In the genomic region with DNA sequence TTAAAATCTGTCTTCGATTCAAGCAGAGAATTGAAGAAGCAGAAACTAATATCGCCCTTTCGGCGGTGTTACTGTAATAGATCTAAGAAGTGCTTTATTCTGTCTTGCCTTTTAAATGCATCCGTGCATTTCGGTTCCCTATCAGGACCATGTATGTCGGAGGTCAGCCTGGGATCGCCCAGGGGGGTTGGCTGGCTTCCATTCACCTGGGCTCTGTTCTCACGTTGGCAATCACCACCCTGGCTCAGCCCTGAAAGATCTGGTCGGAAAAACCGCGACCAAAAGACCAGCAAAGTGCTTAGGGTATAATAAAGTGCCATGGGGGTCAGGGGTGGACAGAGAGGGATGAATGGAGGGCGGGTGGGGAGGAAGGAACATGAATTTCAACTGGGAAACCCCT, we compare ENCODE assay signal across 9 mouse cellular contexts. TPM values are rescaled to one million over a fixed set of nuclear protein-coding genes. Genes with fewer than 3 reads are reported as not detected.
A peak's percentile ranks its signal among the peaks of the same experiment; 100 is the strongest.
DNase-seq lines count a peak whose midpoint lies in the region; ATAC-seq and TF ChIP-seq lines count a peak whose summit lies in the region.
"Had no signal": no experiment of that assay in that cellular context is flagged by ENCODE, and none has a peak within 500 bp of the region (broad histone marks: within the 10 kb centered on the region; RNA-seq: fewer than 3 reads in every experiment).

No protein-coding gene starts in this region.

- H3K9ac ChIP-seq in liver, embryonic 11.5 days (ENCODE audit: low read depth, low read length) = no peak overlapping the region
- no peak overlapping the region for H3K9ac ChIP-seq in intestine, postnatal 0 days (ENCODE audit: low read depth, low read length)
- peak overlapping the region; percentile 90 for H3K9ac ChIP-seq in midbrain, embryonic 14.5 days (replicated peaks; ENCODE audit: low read length)

- H3K4me3 ChIP-seq in liver, embryonic 11.5 days (ENCODE audit: low read depth, low read length) = peak overlapping the region; percentile 60
- peak overlapping the region; percentile 77 for H3K4me3 ChIP-seq in intestine, postnatal 0 days (ENCODE audit: low read depth, low read length)
- peak overlapping the region; percentile 81 for H3K4me3 ChIP-seq in midbrain, embryonic 14.5 days (replicated peaks; ENCODE audit: low read depth, low read length)

- H3K4me1 ChIP-seq in liver, embryonic 11.5 days (replicated peaks; ENCODE audit: control insufficient read depth, insufficient read depth, low read length) = 0 out of 2 replicates have a peak, but pooled peaks cover 2% of the 10 kb centered on the region
- no peaks in the 10 kb centered on the region for H3K4me1 ChIP-seq in intestine, postnatal 0 days (replicated peaks; ENCODE audit: control insufficient read depth, insufficient read depth, low read length)
- H3K4me1 ChIP-seq in midbrain, embryonic 14.5 days (ENCODE audit: control insufficient read depth, insufficient read depth, low read length) = peaks cover 4% of the 10 kb centered on the region; the same call in 1 of the 2 replicates

- no peak for TF ChIP-seq CTCF in intestine, postnatal 0 days (IDR thresholded peaks at IDR 0.05; ENCODE audit: low read depth)

- peak overlapping the region; percentile 87 for H3K4me2 ChIP-seq in liver, embryonic 11.5 days
- H3K4me2 ChIP-seq in intestine, postnatal 0 days (replicated peaks; ENCODE audit: low read depth) = peak overlapping the region; percentile 100
- H3K4me2 ChIP-seq in midbrain, embryonic 14.5 days (ENCODE audit: low read length) = peak overlapping the region; percentile 92

- H3K27ac ChIP-seq in liver, embryonic 11.5 days (ENCODE audit: low read depth, low read length) = no peak overlapping the region
- H3K27ac ChIP-seq in intestine, postnatal 0 days (ENCODE audit: low read depth, low read length) = no peak overlapping the region
- no peak overlapping the region; the same call in 1 of the 2 replicates for H3K27ac ChIP-seq in midbrain, embryonic 14.5 days (replicated peaks; ENCODE audit: low read depth, low read length)

- 17% methylated on average over 13 of the region's 13 CpGs for WGBS in liver, embryonic 11.5 days
- WGBS in intestine, postnatal 0 days = 24% methylated on average over 13 of the region's 13 CpGs
- WGBS in midbrain, embryonic 14.5 days = 16% methylated on average over 13 of the region's 13 CpGs

- H3K27me3 ChIP-seq in liver, embryonic 11.5 days (replicated peaks; ENCODE audit: control insufficient read depth, insufficient read depth, low read length) = peaks cover 36% of the 10 kb centered on the region
- H3K27me3 ChIP-seq in intestine, postnatal 0 days (replicated peaks; ENCODE audit: control insufficient read depth, insufficient read depth, low read length) = 0 out of 2 replicates have a peak, but pooled peaks cover 14% of the 10 kb centered on the region
- H3K27me3 ChIP-seq in midbrain, embryonic 14.5 days (ENCODE audit: control insufficient read depth, insufficient read depth, low read length) = no peaks in the 10 kb centered on the region

- no peak for DNase-seq in liver, embryonic 11.5 days (ENCODE audit: low spot score)
- DNase-seq in liver = no peak
- peak; percentile 20 for DNase-seq in embryo, embryonic 9.5 days (ENCODE audit: extremely low spot score)
- peak; percentile 44 for DNase-seq in midbrain, embryonic 14.5 days
- no peak for DNase-seq in ovary, postnatal 10 days (ENCODE audit: low spot score)
- no peak for DNase-seq in spleen, adult 12 weeks (ENCODE audit: low spot score)

- H3K9me3 ChIP-seq in liver, embryonic 11.5 days (ENCODE audit: control insufficient read depth, low read length) = no peaks in the 10 kb centered on the region
- no peaks in the 10 kb centered on the region for H3K9me3 ChIP-seq in intestine, postnatal 0 days (ENCODE audit: control insufficient read depth)
- H3K9me3 ChIP-seq in midbrain, embryonic 14.5 days (ENCODE audit: control insufficient read depth, low read length) = no peaks in the 10 kb centered on the region

- no peaks in the 10 kb centered on the region for H3K36me3 ChIP-seq in liver, embryonic 11.5 days (ENCODE audit: control insufficient read depth, insufficient read depth, low read length)
- no peaks in the 10 kb centered on the region for H3K36me3 ChIP-seq in intestine, postnatal 0 days (ENCODE audit: control insufficient read depth, insufficient read depth)
- H3K36me3 ChIP-seq in midbrain, embryonic 14.5 days (ENCODE audit: control insufficient read depth, insufficient read depth, low read length) = no peaks in the 10 kb centered on the region

- ATAC-seq in liver, embryonic 11.5 days (replicated peaks; ENCODE audit: low FRiP score) = no peak
- ATAC-seq in intestine, postnatal 0 days = no peak
- ATAC-seq in midbrain, embryonic 14.5 days (ENCODE audit: low FRiP score, low TSS enrichment) = peak; percentile 29; the same call in 1 of the 2 replicates
- ATAC-seq in megakaryocyte-erythroid progenitor cell, adult 5-6 weeks (replicated peaks; ENCODE audit: low FRiP score, low TSS enrichment, poor library complexity, severe bottlenecking) = no peak

RNA-seq across cellular contexts. Expression of a gene that starts 1.3 kb away (rescaled TPM):
- polyA plus RNA-seq in liver, embryonic 11.5 days (2014; fragmentation: Nextera tagmentation; extraction: Ambion mirVana) = 1.2 and 2.3 TPM in 2 replicates
- 0.93 and 1.1 TPM in 2 replicates for polyA plus RNA-seq in intestine, postnatal 0 days (2015; fragmentation: Nextera tagmentation; extraction: Ambion mirVana)
- polyA plus RNA-seq in midbrain, embryonic 14.5 days (2014; fragmentation: Nextera tagmentation; extraction: Ambion mirVana) = 20.0 and 23.6 TPM in 2 replicates
- not detected in 2 replicates for total RNA-seq in megakaryocyte-erythroid progenitor cell, adult 5-6 weeks (2014; fragmentation: Nextera tagmentation)
- total RNA-seq in megakaryocyte-erythroid progenitor cell, adult 5-6 weeks (2017) = not detected in 2 replicates
- polyA plus RNA-seq: Patski had no signal

Comparison
In these comparisons a context has a peak if more than half of its experiments do, and no peak if none do; other contexts are left out.
1. DNase-seq: peak in embryo, embryonic 9.5 days (single experiment) and midbrain, embryonic 14.5 days (single experiment); none in liver, embryonic 11.5 days (single experiment), liver (single experiment), ovary, postnatal 10 days (single experiment) and spleen, adult 12 weeks (single experiment).
2. Peak in every context shown above with its lines, with median percentiles within 50 percentile points of each other: H3K4me2 ChIP-seq and H3K4me3 ChIP-seq.